Mouse (Mus musculus) myocyte (in vitro differentiated cells): ENCODE data around the gene Rgs3.

ENCODE experiments used
- CEBPB ChIP-seq: IDR thresholded peaks from 2 replicates; pipeline ENCODE4 v1.6.1; 2011; ENCODE audit warnings: mild to moderate bottlenecking, moderate library complexity; ENCODE audit not compliant: poor library complexity, insufficient read depth, severe bottlenecking
- E2F4 ChIP-seq: IDR thresholded peaks from one replicate; pipeline ENCODE4 v1.6.1; 2011; ENCODE audit warnings: mild to moderate bottlenecking, control low read depth, moderate library complexity; ENCODE audit not compliant: insufficient read depth
- MAX ChIP-seq: IDR thresholded peaks from one replicate; pipeline ENCODE4 v1.6.1; 2011; ENCODE audit warnings: low read depth, mild to moderate bottlenecking, control low read depth
- POLR2A ChIP-seq: IDR thresholded peaks from one replicate; pipeline ENCODE4 v1.6.1; 2011; ENCODE audit warnings: low read depth, mild to moderate bottlenecking, control low read depth, moderate library complexity; ENCODE audit not compliant: insufficient read length
- POLR2AphosphoS2 ChIP-seq: IDR thresholded peaks from one replicate; pipeline ENCODE4 v1.6.1; 2011; ENCODE audit warnings: low read depth, control low read depth; ENCODE audit not compliant: insufficient read length

DNA sequence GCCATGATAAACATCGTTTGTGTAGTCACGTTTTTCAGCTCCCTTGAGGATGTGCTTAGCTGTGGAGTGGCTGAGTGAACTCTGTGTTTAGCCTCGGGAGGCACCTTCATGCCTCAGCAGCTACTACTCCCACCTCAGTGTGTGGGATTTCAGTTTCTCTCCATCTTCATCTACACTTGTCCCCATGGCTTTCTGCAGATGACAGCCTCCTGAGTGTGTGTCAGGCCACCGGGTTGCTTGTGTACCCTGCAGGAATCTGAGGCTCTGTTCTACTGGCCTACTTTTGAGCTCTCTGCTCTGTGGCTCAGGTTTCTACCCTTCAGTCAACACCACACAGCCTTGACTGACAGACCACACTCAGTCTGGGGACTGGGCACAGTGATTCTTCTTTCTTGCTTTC, 151.9 kb downstream of the Rgs3 start:
- TF ChIP-seq POLR2AphosphoS2 (no peak), E2F4 (no peak), POLR2A (no peak), MAX (no peak), CEBPB (no peak)
